Mouse (Mus musculus) heart, embryonic 14.5 days (tissue): ENCODE results near the gene Foxj2. TPM values are rescaled to one million over a fixed set of nuclear protein-coding genes. Genes with fewer than 3 reads are reported as not detected.

Experiments used
- ATAC-seq: fragments of 200-750 bp; cut with Nextera tagmentation; 2 replicates; pipeline ENCODE4 v1.8.0; 2017; ENCODE audit warnings: low read depth, moderate TSS enrichment; ENCODE audit not compliant: insufficient number of reproducible peaks, insufficient read depth, low FRiP score
- H3K27ac ChIP-seq, 2 experiments: fragments of 200-500 bp in 1 of 2; fragments of 300-500 bp in 1 of 2; sonication (generic) in 1 of 2; replicated peaks in 1 of 2; 2 replicates each; pipeline ENCODE4 v1.5.1; 2012 to 2014; ENCODE audit warnings: low read depth in 2 of 2, low read length in 2 of 2, control low read depth in 1 of 2, mild to moderate bottlenecking in 1 of 2, mixed read lengths in 1 of 2; ENCODE audit not compliant: control insufficient read depth in 1 of 2, insufficient read depth in 1 of 2
- H3K27me3 ChIP-seq: fragments of 300-500 bp; sonication (generic); 2 replicates; pipeline ENCODE4 v1.6.1; 2014; ENCODE audit warnings: mild to moderate bottlenecking, low read length, control low read depth; ENCODE audit not compliant: control insufficient read depth, insufficient read depth
- H3K36me3 ChIP-seq: fragments of 300-500 bp; sonication (generic); 2 replicates; pipeline ENCODE4 v1.6.1; 2014; ENCODE audit warnings: mild to moderate bottlenecking, control low read depth, low read length, mixed read lengths; ENCODE audit not compliant: control insufficient read depth, insufficient read depth
- H3K4me1 ChIP-seq, 2 experiments: fragments of 200-500 bp in 1 of 2; fragments of 300-500 bp in 1 of 2; sonication (generic) in 1 of 2; 2 replicates each; pipeline ENCODE4 v1.6.1; 2012 to 2014; ENCODE audit warnings: low read length in 2 of 2, control low read depth in 1 of 2, mixed read lengths in 1 of 2; ENCODE audit not compliant: control insufficient read depth in 2 of 2, insufficient read depth in 2 of 2
- H3K4me2 ChIP-seq: fragments of 300-500 bp; sonication (generic); 2 replicates; pipeline ENCODE4 v1.6.1; 2014; ENCODE audit warnings: mild to moderate bottlenecking, low read length
- H3K4me3 ChIP-seq, 2 experiments: fragments of 200-500 bp in 1 of 2; fragments of 300-500 bp in 1 of 2; sonication (generic) in 1 of 2; 2 replicates each; pipeline ENCODE4 v1.5.1; 2012 to 2014; ENCODE audit warnings: low read length in 2 of 2, mild to moderate bottlenecking in 2 of 2, control low read depth in 1 of 2, low read depth in 1 of 2, moderate library complexity in 1 of 2; ENCODE audit not compliant: control insufficient read depth in 1 of 2, insufficient read depth in 1 of 2
- H3K9ac ChIP-seq: fragments of 300-500 bp; sonication (generic); 2 replicates; pipeline ENCODE4 v1.6.1; 2014; ENCODE audit warnings: mild to moderate bottlenecking, low read length
- H3K9me3 ChIP-seq: fragments of 300-500 bp; sonication (generic); 2 replicates; pipeline ENCODE4 v1.6.1; 2016; ENCODE audit warnings: low read length, control low read depth; ENCODE audit not compliant: control insufficient read depth
- WGBS: fragments of 180-500 bp; shearing (Covaris S2); extraction: QIAGEN DNeasy Blood & Tissue Kit; methylation state at CpG from one replicate; pipeline ENCODE4 v1.1.7; 2014; 5-methylcytosine and 5-hydroxymethylcytosine counted together
- polyA plus RNA-seq: library from polyadenylated mRNA; unstranded; fragments of >200 nt; fragmentation: Nextera tagmentation; extraction: Ambion mirVana; gene quantifications from 2 replicates; pipeline ENCODE4 v1.2.1, GENCODE M21; 2014

The Foxj2 gene
- polyA plus RNA-seq, 1 experiment from 2014 or later = 7.9 TPM

DNA sequence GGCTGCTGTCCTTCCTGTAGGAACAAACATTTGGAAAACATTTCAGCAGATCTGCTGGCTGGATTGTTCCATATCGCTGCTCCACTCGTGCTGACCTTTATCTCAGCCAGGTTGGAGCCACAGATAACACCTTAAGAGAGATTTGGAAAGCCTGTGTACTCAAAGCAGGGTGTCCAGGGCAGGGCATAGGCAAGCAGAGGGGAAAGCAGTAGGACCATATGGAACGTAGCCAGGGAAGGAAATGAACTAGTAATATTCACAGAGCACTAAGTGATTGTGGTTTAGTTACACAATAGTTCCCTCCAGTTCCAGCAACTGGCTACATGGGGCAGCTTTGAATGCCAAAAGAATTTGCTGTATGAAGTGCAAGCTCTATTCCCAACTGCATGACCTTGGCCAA lies 37.5 kb upstream of the Foxj2 start:
- no peak for ATAC-seq
- 6% methylated on average over 3 of the region's 3 CpGs for WGBS
- no peak overlapping the region for H3K9ac ChIP-seq
- no peaks in the 10 kb centered on the region for H3K9me3 ChIP-seq
- no peak overlapping the region for H3K4me3 ChIP-seq
- no peaks in the 10 kb centered on the region for H3K27me3 ChIP-seq
- H3K4me1 ChIP-seq = peaks cover 2 to 7% of the 10 kb centered on the region in 2 experiments; a peak in 2 of 4 replicates
- H3K27ac ChIP-seq = no peak overlapping the region
- no peaks in the 10 kb centered on the region for H3K36me3 ChIP-seq
- no peak overlapping the region for H3K4me2 ChIP-seq

DNA sequence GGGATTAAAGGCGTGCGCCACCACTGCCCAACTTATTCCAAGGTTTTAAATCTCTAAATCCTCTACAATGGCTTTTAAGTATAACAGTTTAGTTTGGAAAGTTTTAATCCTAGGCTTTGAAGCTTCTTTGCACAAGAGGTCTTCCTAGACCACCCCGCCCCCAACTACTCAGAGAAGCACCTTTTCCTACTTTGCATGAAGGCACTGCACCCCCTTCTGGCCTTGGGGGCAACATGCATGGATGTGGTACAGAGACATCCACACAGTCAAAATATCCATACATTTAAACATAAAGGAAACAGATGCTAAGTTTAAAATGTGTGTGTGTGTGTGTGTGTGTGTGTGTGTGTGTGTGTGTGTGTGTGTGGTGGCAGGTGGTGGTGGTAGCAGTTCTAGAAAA lies 34.8 kb upstream of the Foxj2 start:
- H3K4me1 ChIP-seq = peaks cover 2 to 7% of the 10 kb centered on the region in 2 experiments; a peak in 2 of 4 replicates
- no peak overlapping the region for H3K4me2 ChIP-seq
- no peak overlapping the region for H3K4me3 ChIP-seq
- no peak overlapping the region for H3K9ac ChIP-seq
- H3K9me3 ChIP-seq = no peaks in the 10 kb centered on the region
- no peaks in the 10 kb centered on the region for H3K27me3 ChIP-seq
- no peak overlapping the region for H3K27ac ChIP-seq
- ATAC-seq = no peak
- no peaks in the 10 kb centered on the region for H3K36me3 ChIP-seq
- WGBS = 94% methylated on average over 3 of the region's 3 CpGs

DNA sequence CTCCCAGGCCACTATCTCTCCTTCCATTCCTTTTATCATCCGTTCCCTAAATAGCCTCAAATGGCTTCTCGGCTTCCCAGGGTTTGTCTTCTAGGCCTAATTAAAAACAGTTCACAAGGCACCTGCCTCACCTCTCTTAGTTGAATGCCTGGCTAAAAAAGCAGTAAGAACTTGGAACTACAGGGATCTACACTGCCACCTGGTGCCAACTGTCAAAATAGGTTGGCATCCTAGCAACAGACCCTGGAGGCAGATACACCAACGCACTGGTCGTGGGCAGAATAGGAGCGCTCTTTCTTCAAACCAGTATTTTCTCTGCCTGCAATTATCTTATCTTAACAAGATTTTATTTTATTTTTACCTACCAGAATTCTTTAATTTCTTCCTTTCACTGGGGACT lies 33.4 kb upstream of the Foxj2 start:
- Histone ChIP-seq H3K4me3 (no peak overlapping the region), H3K9me3 (no peaks in the 10 kb centered on the region), H3K27ac (no peak overlapping the region), H3K27me3 (no peaks in the 10 kb centered on the region), H3K9ac (no peak overlapping the region), H3K4me1 (peaks cover 2 to 7% of the 10 kb centered on the region in 2 experiments; a peak in 2 of 4 replicates), H3K4me2 (no peak overlapping the region), H3K36me3 (no peaks in the 10 kb centered on the region)
- 22% methylated on average over 5 of the region's 5 CpGs for WGBS
- ATAC-seq = no peak

GRCm38 (mm10) chr6:122795254-122795935 lies 24.3 kb upstream of the Foxj2 start:
- WGBS = 70% methylated on average over 8 of the region's 8 CpGs

GRCm38 (mm10) chr6:122800640-122801300 lies 18.9 kb upstream of the Foxj2 start:
- H3K9me3 ChIP-seq = no peaks in the 10 kb centered on the region
- peaks cover 7 to 8% of the 10 kb centered on the region in 2 experiments for H3K4me1 ChIP-seq
- no peaks in the 10 kb centered on the region for H3K36me3 ChIP-seq
- H3K4me3 ChIP-seq = peak overlapping the region; percentile 65 to 66
- ATAC-seq = no peak
- no peaks in the 10 kb centered on the region for H3K27me3 ChIP-seq
- 45% methylated on average over 10 of the region's 10 CpGs for WGBS
- H3K27ac ChIP-seq = peak overlapping the region in 1 of 2 experiments; percentile 33; a peak in 2 of 4 replicates
- peak overlapping the region; percentile 73 for H3K9ac ChIP-seq
- peak overlapping the region; percentile 100 for H3K4me2 ChIP-seq

More at GRCm38 (mm10) chr6:122795254-122795935, 24.3 kb upstream of the Foxj2 start:
- Histone ChIP-seq H3K4me1 (no peaks in the 10 kb centered on the region), H3K4me2 (no peak overlapping the region), H3K36me3 (no peaks in the 10 kb centered on the region), H3K27me3 (no peaks in the 10 kb centered on the region), H3K27ac (no peak overlapping the region), H3K9me3 (no peaks in the 10 kb centered on the region), H3K9ac (no peak overlapping the region), H3K4me3 (no peak overlapping the region)
- no peak for ATAC-seq

DNA sequence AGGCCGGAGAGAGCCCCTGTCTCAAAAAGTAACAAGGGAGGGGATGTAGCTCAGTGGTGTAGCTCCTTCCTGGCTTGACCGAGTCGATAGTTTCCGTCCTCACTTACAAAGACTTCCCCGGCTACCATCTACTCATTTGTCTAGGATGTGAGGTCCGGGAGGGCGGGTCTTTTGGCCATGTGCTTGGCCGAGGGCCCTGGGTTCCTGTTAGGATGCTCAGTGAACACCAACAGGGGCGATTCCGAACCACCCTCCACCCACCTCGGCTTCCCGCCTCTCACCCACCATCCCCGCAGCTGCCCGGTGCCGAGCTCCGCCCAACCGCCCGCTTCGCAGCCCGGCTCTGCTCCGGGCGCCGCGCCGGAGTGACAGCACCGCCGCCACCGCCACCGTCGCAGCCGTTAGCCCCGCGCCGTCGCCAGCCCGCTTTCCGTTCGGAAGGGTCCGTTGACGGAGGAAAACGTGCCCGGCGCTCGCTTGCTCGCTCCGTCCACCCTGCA lies 18.4 kb upstream of the Foxj2 start, which contains the start of gene Slc2a3:
Gene Slc2a3 (minus strand): TSS at position 340 of the 500 bp plus-strand sequence.
- WGBS = under 1% methylated on average over 44 of the region's 46 CpGs
- peak within 1 kb of the TSS; percentile 65 to 66 for H3K4me3 ChIP-seq
- H3K9ac ChIP-seq = peak within 1 kb of the TSS; percentile 73

GRCm38 (mm10) chr6:122801801-122802514 lies 17.8 kb upstream of the Foxj2 start:
- peak overlapping the region; percentile 73 for H3K9ac ChIP-seq
- H3K4me2 ChIP-seq = peak overlapping the region; percentile 100
- no peaks in the 10 kb centered on the region for H3K36me3 ChIP-seq
- no peaks in the 10 kb centered on the region for H3K9me3 ChIP-seq
- H3K27ac ChIP-seq = peak overlapping the region; percentile 21 to 33; a peak in 3 of 4 replicates
- peaks cover 7 to 8% of the 10 kb centered on the region in 2 experiments for H3K4me1 ChIP-seq
- peak overlapping the region; percentile 65 to 66 for H3K4me3 ChIP-seq
- no peak for ATAC-seq
- 2% methylated on average over 34 of the region's 34 CpGs for WGBS
- no peaks in the 10 kb centered on the region for H3K27me3 ChIP-seq

More for the DNA sequence above, 18.4 kb upstream of the Foxj2 start, which contains the start of gene Slc2a3:
- Histone ChIP-seq H3K27ac (peak within 1 kb of the TSS; percentile 21 to 33; a peak in 3 of 4 replicates), H3K4me1 (peaks cover 7 to 8% of the 10 kb centered on the region in 2 experiments), H3K36me3 (no peaks in the 10 kb centered on the region), H3K9me3 (no peaks in the 10 kb centered on the region), H3K27me3 (no peaks in the 10 kb centered on the region), H3K4me2 (peak within 1 kb of the TSS; percentile 100)
- peak; percentile 69 for ATAC-seq
